Mouse (Mus musculus): ENCODE measurements at regions not wholly inside any gene's neighbourhood (a gene's known extent, or its start where the extent isn't known, plus 50 kb on each side); places are given as distances from the start of the nearest gene placed in this dataset.

- ATAC-seq (ENCODE audit: low FRiP score) = no peak
- 66% methylated on average over 7 of the region's 7 CpGs for WGBS
- H3K27ac ChIP-seq = no peak overlapping the region
Observed at GRCm38 (mm10) chr4:54355381-54356040, 529.7 kb downstream of the Tmem38b start.

GRCm38 (mm10) chr4:54356041-54356427, 530.2 kb downstream of the Tmem38b start:
- Histone ChIP-seq H3K9me3 (no peaks in the 10 kb centered on the region), H3K4me1 (peaks cover 15% of the 10 kb centered on the region), H3K9ac (no peak overlapping the region), H3K27me3 (no peaks in the 10 kb centered on the region), H3K27ac (no peak overlapping the region), H3K36me3 (replicated peaks) (no peaks in the 10 kb centered on the region), H3K4me2 (no peak overlapping the region), H3K4me3 (replicated peaks) (no peak overlapping the region)
- no peak for ATAC-seq (ENCODE audit: low FRiP score)
- WGBS = 87% methylated on average over 2 of the region's 2 CpGs

More at GRCm38 (mm10) chr4:54355381-54356040, 529.7 kb downstream of the Tmem38b start:
- H3K9me3 ChIP-seq = no peaks in the 10 kb centered on the region
- H3K4me2 ChIP-seq = no peak overlapping the region
- no peak overlapping the region for H3K4me3 ChIP-seq (replicated peaks)
- no peaks in the 10 kb centered on the region for H3K36me3 ChIP-seq (replicated peaks)
- H3K9ac ChIP-seq = no peak overlapping the region
- H3K4me1 ChIP-seq = peaks cover 15% of the 10 kb centered on the region
- H3K27me3 ChIP-seq = no peaks in the 10 kb centered on the region

- Histone ChIP-seq H3K4me2 (no peak overlapping the region), H3K9me3 (no peaks in the 10 kb centered on the region), H3K36me3 (replicated peaks) (no peaks in the 10 kb centered on the region), H3K4me3 (replicated peaks) (no peak overlapping the region), H3K4me1 (peaks cover 39% of the 10 kb centered on the region), H3K27ac (peak overlapping the region; percentile 71), H3K9ac (no peak overlapping the region), H3K27me3 (0 out of 2 replicates have a peak, but pooled peaks cover 3% of the 10 kb centered on the region)
- WGBS = 63% methylated on average over 3 of the region's 3 CpGs
- ATAC-seq (ENCODE audit: low FRiP score) = no peak
Observed at GRCm38 (mm10) chr4:54370909-54371308, 545.1 kb downstream of the Tmem38b start.

GRCm38 (mm10) chr4:54371418-54371957, 545.6 kb downstream of the Tmem38b start:
- Histone ChIP-seq H3K4me3 (replicated peaks) (no peak overlapping the region), H3K9ac (no peak overlapping the region), H3K27me3 (0 out of 2 replicates have a peak, but pooled peaks cover 3% of the 10 kb centered on the region), H3K9me3 (no peaks in the 10 kb centered on the region), H3K4me1 (peaks cover 39% of the 10 kb centered on the region), H3K36me3 (replicated peaks) (no peaks in the 10 kb centered on the region), H3K4me2 (no peak overlapping the region), H3K27ac (peak overlapping the region; percentile 71)
- WGBS = 13% methylated on average over 7 of the region's 7 CpGs
- ATAC-seq (ENCODE audit: low FRiP score) = peak; percentile 83

GRCm38 (mm10) chr4:54373606-54374005, 547.8 kb downstream of the Tmem38b start:
- H3K27ac ChIP-seq = peak overlapping the region; percentile 59; the same call in 1 of the 2 replicates
- no peak for ATAC-seq (ENCODE audit: low FRiP score)
- 0 out of 2 replicates have a peak, but pooled peaks cover 3% of the 10 kb centered on the region for H3K27me3 ChIP-seq
- peaks cover 43% of the 10 kb centered on the region for H3K4me1 ChIP-seq
- no peaks in the 10 kb centered on the region for H3K9me3 ChIP-seq
- no peaks in the 10 kb centered on the region for H3K36me3 ChIP-seq (replicated peaks)
- no peak overlapping the region for H3K4me3 ChIP-seq (replicated peaks)
- no peak overlapping the region for H3K4me2 ChIP-seq
- WGBS = 6% methylated on average over 2 of the region's 2 CpGs
- H3K9ac ChIP-seq = no peak overlapping the region

GRCm38 (mm10) chr4:54374457-54374856, 548.6 kb downstream of the Tmem38b start:
- 13% methylated on average over 5 of the region's 5 CpGs for WGBS
- no peak overlapping the region for H3K4me3 ChIP-seq (replicated peaks)
- no peak overlapping the region for H3K4me2 ChIP-seq
- H3K27me3 ChIP-seq = 0 out of 2 replicates have a peak, but pooled peaks cover 3% of the 10 kb centered on the region
- H3K36me3 ChIP-seq (replicated peaks) = no peaks in the 10 kb centered on the region
- H3K4me1 ChIP-seq = peaks cover 43% of the 10 kb centered on the region
- peak overlapping the region; percentile 53; the same call in 1 of the 2 replicates for H3K27ac ChIP-seq
- ATAC-seq (ENCODE audit: low FRiP score) = no peak
- H3K9ac ChIP-seq = no peak overlapping the region
- no peaks in the 10 kb centered on the region for H3K9me3 ChIP-seq

- ATAC-seq (ENCODE audit: low FRiP score) = peak; percentile 27; the same call in 1 of the 2 replicates
- WGBS = 38% methylated on average over 6 of the region's 6 CpGs
- peak overlapping the region; percentile 37; the same call in 1 of the 2 replicates for H3K27ac ChIP-seq
Observed at GRCm38 (mm10) chr4:54387460-54387859, 557.4 kb upstream of the Zfp462 start.

GRCm38 (mm10) chr4:54391536-54392208, 553.2 kb upstream of the Zfp462 start:
- Histone ChIP-seq H3K27me3 (no peaks in the 10 kb centered on the region), H3K4me1 (no peaks in the 10 kb centered on the region; the same call in 1 of the 2 replicates), H3K27ac (no peak overlapping the region), H3K4me3 (replicated peaks) (no peak overlapping the region), H3K36me3 (replicated peaks) (no peaks in the 10 kb centered on the region), H3K9ac (no peak overlapping the region), H3K4me2 (no peak overlapping the region), H3K9me3 (no peaks in the 10 kb centered on the region)
- WGBS = 83% methylated on average over 7 of the region's 7 CpGs
- ATAC-seq (ENCODE audit: low FRiP score) = no peak

More at GRCm38 (mm10) chr4:54387460-54387859, 557.4 kb upstream of the Zfp462 start:
- H3K9me3 ChIP-seq = no peaks in the 10 kb centered on the region
- H3K9ac ChIP-seq = no peak overlapping the region
- H3K36me3 ChIP-seq (replicated peaks) = no peaks in the 10 kb centered on the region
- H3K4me3 ChIP-seq (replicated peaks) = no peak overlapping the region
- no peaks in the 10 kb centered on the region for H3K27me3 ChIP-seq
- H3K4me1 ChIP-seq = peaks cover 6% of the 10 kb centered on the region; the same call in 1 of the 2 replicates
- H3K4me2 ChIP-seq = no peak overlapping the region

- no peaks in the 10 kb centered on the region for H3K27me3 ChIP-seq
- no peak overlapping the region for H3K4me2 ChIP-seq
- no peak overlapping the region for H3K9ac ChIP-seq
- H3K4me3 ChIP-seq (replicated peaks) = no peak overlapping the region
- no peak for ATAC-seq (ENCODE audit: low FRiP score)
- no peaks in the 10 kb centered on the region for H3K4me1 ChIP-seq
- no peak overlapping the region for H3K27ac ChIP-seq
- H3K36me3 ChIP-seq (replicated peaks) = no peaks in the 10 kb centered on the region
- 91% methylated on average over 4 of the region's 4 CpGs for WGBS
- no peaks in the 10 kb centered on the region for H3K9me3 ChIP-seq
Observed at GRCm38 (mm10) chr4:54406151-54406550, 538.7 kb upstream of the Zfp462 start.

- H3K9me3 ChIP-seq = no peaks in the 10 kb centered on the region
- no peaks in the 10 kb centered on the region for H3K4me1 ChIP-seq
- H3K27me3 ChIP-seq = no peaks in the 10 kb centered on the region
- H3K4me2 ChIP-seq = no peak overlapping the region
- no peaks in the 10 kb centered on the region for H3K36me3 ChIP-seq (replicated peaks)
- WGBS = 56% methylated on average over 2 of the region's 2 CpGs
- H3K27ac ChIP-seq = no peak overlapping the region
- no peak overlapping the region for H3K9ac ChIP-seq
- H3K4me3 ChIP-seq (replicated peaks) = no peak overlapping the region
- ATAC-seq (ENCODE audit: low FRiP score) = no peak
Observed at GRCm38 (mm10) chr4:54407930-54408329, 536.9 kb upstream of the Zfp462 start.

- no peaks in the 10 kb centered on the region for H3K36me3 ChIP-seq (replicated peaks)
- no peak overlapping the region for H3K4me3 ChIP-seq (replicated peaks)
- no peaks in the 10 kb centered on the region for H3K4me1 ChIP-seq
- no peak for ATAC-seq (ENCODE audit: low FRiP score)
- H3K9me3 ChIP-seq = no peaks in the 10 kb centered on the region
- H3K27ac ChIP-seq = no peak overlapping the region
- no peaks in the 10 kb centered on the region for H3K27me3 ChIP-seq
- 86% methylated on average over 3 of the region's 3 CpGs for WGBS
- no peak overlapping the region for H3K9ac ChIP-seq
- no peak overlapping the region for H3K4me2 ChIP-seq
Observed at GRCm38 (mm10) chr4:54430789-54431188, 514.1 kb upstream of the Zfp462 start.

GRCm38 (mm10) chr4:54460596-54460995, 484.3 kb upstream of the Zfp462 start:
- H3K27ac ChIP-seq = no peak overlapping the region
- H3K4me1 ChIP-seq = no peaks in the 10 kb centered on the region
- H3K9me3 ChIP-seq = no peaks in the 10 kb centered on the region
- no peaks in the 10 kb centered on the region for H3K27me3 ChIP-seq
- no peak overlapping the region for H3K4me3 ChIP-seq (replicated peaks)
- no peak overlapping the region for H3K9ac ChIP-seq
- no peak overlapping the region for H3K4me2 ChIP-seq
- ATAC-seq (ENCODE audit: low FRiP score) = no peak
- no peaks in the 10 kb centered on the region for H3K36me3 ChIP-seq (replicated peaks)
- WGBS = 54% methylated on average over 2 of the region's 2 CpGs

All from forebrain, embryonic 12.5 days (tissue).